Mouse (Mus musculus): ENCODE data around the gene Xcr1. TPM values are rescaled to one million over a fixed set of nuclear protein-coding genes. Genes with fewer than 3 reads are reported as not detected.

Gene Xcr1
- polyA plus RNA-seq, 1 experiment from 2014 or later, result 0.04 TPM

GRCm38 (mm10) chr9:123852449-123853390 is 9.1 kb downstream of the Xcr1 start:
- Histone ChIP-seq H3K9ac (ENCODE audit: low read length) (peak overlapping the region; percentile 41), H3K4me1 (replicated peaks; ENCODE audit: control insufficient read depth, insufficient read depth) (no peaks in the 10 kb centered on the region; the same call in 1 of the 2 replicates), H3K27ac (replicated peaks) (peak overlapping the region; percentile 50), H3K36me3 (ENCODE audit: control insufficient read depth, insufficient read depth, low read length) (no peaks in the 10 kb centered on the region), H3K4me3 (ENCODE audit: low read depth, low read length) (peak overlapping the region; percentile 33), H3K4me2 (replicated peaks; ENCODE audit: low read depth) (peak overlapping the region; percentile 54), H3K9me3 (ENCODE audit: control insufficient read depth, low read length) (no peaks in the 10 kb centered on the region), H3K27me3 (ENCODE audit: control insufficient read depth, insufficient read depth, low read length) (no peaks in the 10 kb centered on the region)
- ATAC-seq (ENCODE audit: low FRiP score, low TSS enrichment) (no peak), DNase-seq (ENCODE audit: low spot score) (no peak)
- 57% methylated on average over 5 of the region's 5 CpGs for WGBS
- TF ChIP-seq CTCF (IDR thresholded peaks at IDR 0.05; ENCODE audit: low read depth), result no peak
- TF ChIP-seq EP300 (optimal IDR thresholded peaks at IDR 0.05), result no peak

DNA sequence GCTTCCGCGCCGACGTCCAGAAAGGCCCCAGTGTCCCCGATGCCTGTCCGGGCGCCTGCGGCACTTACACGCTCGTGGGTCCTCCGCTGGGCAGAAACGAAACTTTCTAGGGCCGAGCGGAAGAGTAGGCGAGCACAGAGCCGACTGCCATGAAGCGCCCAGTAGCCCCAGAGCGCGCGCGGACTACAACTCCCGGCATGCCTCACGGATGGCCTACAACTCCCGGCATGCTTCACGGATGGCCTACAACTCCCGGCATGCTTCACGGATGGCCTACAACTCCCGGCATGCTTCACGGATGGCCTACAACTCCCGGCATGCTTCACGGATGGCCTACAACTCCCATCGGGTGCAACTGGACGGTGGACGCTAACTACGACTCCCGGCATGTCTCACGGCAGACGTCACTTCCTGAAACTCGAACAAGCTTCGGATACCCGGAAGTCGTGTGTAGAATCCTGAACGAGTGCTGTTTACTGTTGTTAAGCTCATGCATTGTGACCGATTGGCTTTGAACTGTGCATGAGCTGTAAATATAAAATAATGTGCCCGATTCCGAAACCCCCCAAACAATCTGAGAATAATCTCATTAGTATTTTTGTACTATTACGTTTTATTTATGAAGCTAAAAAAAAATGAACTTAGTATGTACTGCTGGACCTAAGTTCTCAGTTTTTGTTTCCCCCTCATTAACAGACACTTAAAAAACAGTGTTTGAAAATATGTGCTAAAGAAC is 9.9 kb downstream of the Xcr1 start, which contains the start of gene Fyco1:
Fyco1 (minus strand) TSS at position 187 of the 736 bp plus-strand sequence.
- under 1% methylated on average over 47 of the region's 47 CpGs for WGBS
- Histone ChIP-seq H3K9me3 (ENCODE audit: control insufficient read depth, low read length) (no peaks in the 10 kb centered on the region), H3K27ac (replicated peaks) (peak within 1 kb of the TSS; percentile 99), H3K36me3 (ENCODE audit: control insufficient read depth, insufficient read depth, low read length) (no peaks in the 10 kb centered on the region), H3K4me3 (ENCODE audit: low read depth, low read length) (peak within 1 kb of the TSS; percentile 84), H3K9ac (ENCODE audit: low read length) (peak within 1 kb of the TSS; percentile 95), H3K4me2 (replicated peaks; ENCODE audit: low read depth) (peak within 1 kb of the TSS; percentile 75), H3K4me1 (replicated peaks; ENCODE audit: control insufficient read depth, insufficient read depth) (no peaks in the 10 kb centered on the region; the same call in 1 of the 2 replicates), H3K27me3 (ENCODE audit: control insufficient read depth, insufficient read depth, low read length) (no peaks in the 10 kb centered on the region)
- ATAC-seq (ENCODE audit: low FRiP score, low TSS enrichment), result peak; percentile 98
- peak; percentile 50 for TF ChIP-seq EP300 (optimal IDR thresholded peaks at IDR 0.05)
- no peak for TF ChIP-seq CTCF (IDR thresholded peaks at IDR 0.05; ENCODE audit: low read depth)
- DNase-seq (ENCODE audit: low spot score), result peak; percentile 91

- DNase-seq (ENCODE audit: low spot score) (peak; percentile 77), ATAC-seq (ENCODE audit: low FRiP score, low TSS enrichment) (peak; percentile 69)
- no peaks in the 10 kb centered on the region for H3K9me3 ChIP-seq (ENCODE audit: control insufficient read depth, low read length)
- TF ChIP-seq CTCF (IDR thresholded peaks at IDR 0.05; ENCODE audit: low read depth), result no peak
- no peaks in the 10 kb centered on the region; the same call in 1 of the 2 replicates for H3K4me1 ChIP-seq (replicated peaks; ENCODE audit: control insufficient read depth, insufficient read depth)
- H3K36me3 ChIP-seq (ENCODE audit: control insufficient read depth, insufficient read depth, low read length), result no peaks in the 10 kb centered on the region
- peak overlapping the region; percentile 84 for H3K4me3 ChIP-seq (ENCODE audit: low read depth, low read length)
- H3K27ac ChIP-seq (replicated peaks), result peak overlapping the region; percentile 99
- peak overlapping the region; percentile 75 for H3K4me2 ChIP-seq (replicated peaks; ENCODE audit: low read depth)
- WGBS, result under 1% methylated on average over 27 of the region's 27 CpGs
- H3K9ac ChIP-seq (ENCODE audit: low read length), result peak overlapping the region; percentile 95
- no peaks in the 10 kb centered on the region for H3K27me3 ChIP-seq (ENCODE audit: control insufficient read depth, insufficient read depth, low read length)
These were observed 10.6 kb downstream of the Xcr1 start for GRCm38 (mm10) chr9:123851062-123851712.

- Histone ChIP-seq H3K4me1 (replicated peaks; ENCODE audit: control insufficient read depth, insufficient read depth) (no peaks in the 10 kb centered on the region; the same call in 1 of the 2 replicates), H3K27ac (replicated peaks) (peak overlapping the region; percentile 99), H3K9me3 (ENCODE audit: control insufficient read depth, low read length) (no peaks in the 10 kb centered on the region), H3K36me3 (ENCODE audit: control insufficient read depth, insufficient read depth, low read length) (no peaks in the 10 kb centered on the region), H3K4me2 (replicated peaks; ENCODE audit: low read depth) (peak overlapping the region; percentile 75), H3K27me3 (ENCODE audit: control insufficient read depth, insufficient read depth, low read length) (no peaks in the 10 kb centered on the region), H3K4me3 (ENCODE audit: low read depth, low read length) (peak overlapping the region; percentile 84), H3K9ac (ENCODE audit: low read length) (peak overlapping the region; percentile 95)
- DNase-seq (ENCODE audit: low spot score) (peak; percentile 34), ATAC-seq (ENCODE audit: low FRiP score, low TSS enrichment) (no peak)
- no peak for TF ChIP-seq CTCF (IDR thresholded peaks at IDR 0.05; ENCODE audit: low read depth)
- peak; percentile 59 for TF ChIP-seq EP300 (optimal IDR thresholded peaks at IDR 0.05)
- WGBS, result 4% methylated on average over 2 of the region's 2 CpGs
These were observed 11.1 kb downstream of the Xcr1 start for GRCm38 (mm10) chr9:123850705-123851061.

- Histone ChIP-seq H3K9me3 (ENCODE audit: control insufficient read depth, low read length) (no peaks in the 10 kb centered on the region), H3K36me3 (ENCODE audit: control insufficient read depth, insufficient read depth, low read length) (no peaks in the 10 kb centered on the region), H3K4me3 (ENCODE audit: low read depth, low read length) (no peak overlapping the region), H3K27me3 (ENCODE audit: control insufficient read depth, insufficient read depth, low read length) (no peaks in the 10 kb centered on the region), H3K4me2 (replicated peaks; ENCODE audit: low read depth) (peak overlapping the region; percentile 75), H3K27ac (replicated peaks) (no peak overlapping the region), H3K4me1 (replicated peaks; ENCODE audit: control insufficient read depth, insufficient read depth) (no peaks in the 10 kb centered on the region; the same call in 1 of the 2 replicates), H3K9ac (ENCODE audit: low read length) (no peak overlapping the region)
- DNase-seq (ENCODE audit: low spot score), result no peak
- no peak for ATAC-seq (ENCODE audit: low FRiP score, low TSS enrichment)
- WGBS, result 30% methylated on average over 2 of the region's 2 CpGs
- TF ChIP-seq CTCF (IDR thresholded peaks at IDR 0.05; ENCODE audit: low read depth) (no peak), EP300 (optimal IDR thresholded peaks at IDR 0.05) (no peak)
These were observed 11.7 kb downstream of the Xcr1 start for GRCm38 (mm10) chr9:123849976-123850695.
